Mouse (Mus musculus) myocyte (in vitro differentiated cells): ENCODE results near the gene Mif4gd. TPM values are rescaled to one million over a fixed set of nuclear protein-coding genes. Genes with fewer than 3 reads are reported as not detected.

ENCODE experiments used
- H3K27me3 ChIP-seq: one replicate; pipeline ENCODE4 v1.6.1; 2011; ENCODE audit not compliant: control insufficient read depth, insufficient read depth, insufficient read length
- H3K36me3 ChIP-seq: one replicate; pipeline ENCODE4 v1.6.1; 2011; ENCODE audit not compliant: control insufficient read depth, insufficient read depth
- H3K4me2 ChIP-seq: one replicate; pipeline ENCODE4 v1.6.1; 2011; ENCODE audit warnings: low read depth, control low read depth
- H3K4me3 ChIP-seq: one replicate; pipeline ENCODE4 v1.5.1; 2011; ENCODE audit warnings: mild to moderate bottlenecking, control low read depth, moderate library complexity
- H3K79me2 ChIP-seq: one replicate; pipeline ENCODE4 v1.6.1; 2011; ENCODE audit not compliant: control insufficient read depth, insufficient read depth
- H3ac ChIP-seq: one replicate; pipeline ENCODE4 v1.6.1; 2011; ENCODE audit not compliant: control insufficient read depth, insufficient read length
- CEBPB ChIP-seq: IDR thresholded peaks from 2 replicates; pipeline ENCODE4 v1.6.1; 2011; ENCODE audit warnings: mild to moderate bottlenecking, moderate library complexity; ENCODE audit not compliant: poor library complexity, insufficient read depth, severe bottlenecking
- E2F4 ChIP-seq: IDR thresholded peaks from one replicate; pipeline ENCODE4 v1.6.1; 2011; ENCODE audit warnings: mild to moderate bottlenecking, control low read depth, moderate library complexity; ENCODE audit not compliant: insufficient read depth
- MAX ChIP-seq: IDR thresholded peaks from one replicate; pipeline ENCODE4 v1.6.1; 2011; ENCODE audit warnings: low read depth, mild to moderate bottlenecking, control low read depth
- MYOD1 ChIP-seq, 3 experiments: IDR thresholded peaks; one replicate each; pipeline ENCODE4 v1.6.1; 2011; ENCODE audit warnings: control low read depth in 2 of 3, low read depth in 2 of 3, mild to moderate bottlenecking in 2 of 3, moderate library complexity in 1 of 3; ENCODE audit not compliant: insufficient read length in 2 of 3, control insufficient read depth in 1 of 3
- MYOG ChIP-seq, 3 experiments: IDR thresholded peaks; one replicate each; pipeline ENCODE4 v1.6.1; 2011; ENCODE audit warnings: control low read depth in 2 of 3, low read depth in 2 of 3, mild to moderate bottlenecking in 2 of 3; ENCODE audit not compliant: insufficient read length in 2 of 3, control insufficient read depth in 1 of 3, insufficient read depth in 1 of 3
- POLR2A ChIP-seq: IDR thresholded peaks from one replicate; pipeline ENCODE4 v1.6.1; 2011; ENCODE audit warnings: low read depth, mild to moderate bottlenecking, control low read depth, moderate library complexity; ENCODE audit not compliant: insufficient read length
- POLR2AphosphoS2 ChIP-seq: IDR thresholded peaks from one replicate; pipeline ENCODE4 v1.6.1; 2011; ENCODE audit warnings: low read depth, control low read depth; ENCODE audit not compliant: insufficient read length
- REST ChIP-seq: IDR thresholded peaks from one replicate; pipeline ENCODE4 v1.6.1; 2011; ENCODE audit warnings: mild to moderate bottlenecking, control low read depth, moderate library complexity; ENCODE audit not compliant: insufficient read depth, insufficient read length
- SRF ChIP-seq: IDR thresholded peaks from one replicate; pipeline ENCODE4 v1.6.1; 2011; ENCODE audit warnings: low read depth; ENCODE audit not compliant: control insufficient read depth, insufficient read length
- TCF12 ChIP-seq: IDR thresholded peaks from one replicate; pipeline ENCODE4 v1.6.1; 2011; ENCODE audit warnings: mild to moderate bottlenecking, control low read depth; ENCODE audit not compliant: poor library complexity, insufficient read depth, severe bottlenecking
- TCF3 ChIP-seq: IDR thresholded peaks from one replicate; pipeline ENCODE4 v1.6.1; 2011; ENCODE audit warnings: low read depth, control low read depth; ENCODE audit not compliant: insufficient read length
- USF1 ChIP-seq: IDR thresholded peaks from one replicate; pipeline ENCODE4 v1.6.1; 2011; ENCODE audit warnings: low read depth, mild to moderate bottlenecking, control low read depth, moderate library complexity
- polyA plus RNA-seq: library from polyadenylated mRNA; unstranded; fragments of >200 nt; fragmentation: generic; extraction: Trizol; gene quantifications from one replicate; pipeline ENCODE4 v1.2.1, GENCODE M21; 2012; ENCODE audit warnings: missing spikeins

Mif4gd gene
- polyA plus RNA-seq, 1 experiment, result 17.5 TPM

DNA sequence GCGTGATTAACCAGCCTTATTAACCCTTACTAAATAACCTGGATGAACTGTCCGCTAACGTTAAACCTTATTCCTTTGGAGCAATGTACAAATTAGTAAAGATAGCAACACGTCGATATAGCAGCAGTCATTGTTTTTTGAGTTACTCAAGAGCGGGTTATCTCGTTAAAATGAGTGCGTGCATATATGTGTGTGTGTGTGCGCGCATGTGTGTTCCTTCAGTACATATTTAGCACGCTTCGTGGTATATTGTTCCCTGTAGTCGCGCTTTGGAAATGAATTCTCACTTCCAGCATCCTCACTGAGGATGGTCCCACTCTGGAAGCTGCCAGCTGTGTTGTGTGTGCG, 9.7 kb downstream of the Mif4gd start:
- Histone ChIP-seq H3K4me2 (peak overlapping the region; percentile 89), H3K36me3 (peaks cover 18% of the 10 kb centered on the region), H3K27me3 (no peaks in the 10 kb centered on the region), H3K4me3 (peak overlapping the region; percentile 96), H3ac (peak overlapping the region; percentile 82), H3K79me2 (peaks cover 62% of the 10 kb centered on the region)
- no peak for TF ChIP-seq REST

DNA sequence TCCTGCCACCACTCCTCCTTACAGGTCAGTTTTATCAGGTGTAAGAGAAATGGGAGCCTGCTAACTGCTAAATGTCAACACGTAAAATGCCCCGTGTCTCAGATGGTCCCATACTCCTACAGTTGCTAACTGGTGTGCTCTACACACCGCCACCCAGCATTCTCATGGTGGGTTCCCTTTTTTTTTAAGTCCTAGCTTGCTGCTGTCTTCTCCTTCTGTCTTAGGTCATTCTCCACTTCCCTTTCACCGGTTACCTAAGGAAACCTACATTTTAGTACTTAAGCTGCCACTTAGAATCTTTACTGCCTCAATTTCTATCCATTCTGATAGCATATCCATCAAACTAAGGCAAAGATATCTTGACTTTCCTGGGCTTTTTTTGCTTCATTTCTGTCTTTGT, 11.6 kb downstream of the Mif4gd start:
- H3K27me3 ChIP-seq, result no peaks in the 10 kb centered on the region
- H3ac ChIP-seq, result no peak overlapping the region
- H3K4me2 ChIP-seq, result no peak overlapping the region
- H3K4me3 ChIP-seq, result no peak overlapping the region
- peaks cover 8% of the 10 kb centered on the region for H3K36me3 ChIP-seq
- no peak for TF ChIP-seq E2F4
- no peak for TF ChIP-seq MYOG (IDR thresholded peaks at IDR 0.05; ENCODE audit: control insufficient read depth in 1 of 3, insufficient read depth in 1 of 3, insufficient read length in 2 of 3, low read depth in 2 of 3)
- TF ChIP-seq MAX, result no peak
- no peak for TF ChIP-seq POLR2A
- no peak for TF ChIP-seq USF1
- no peak for TF ChIP-seq CEBPB
- no peak for TF ChIP-seq TCF12
- no peak for TF ChIP-seq TCF3
- no peak for TF ChIP-seq POLR2AphosphoS2
- TF ChIP-seq REST, result no peak
- H3K79me2 ChIP-seq, result peaks cover 77% of the 10 kb centered on the region

DNA sequence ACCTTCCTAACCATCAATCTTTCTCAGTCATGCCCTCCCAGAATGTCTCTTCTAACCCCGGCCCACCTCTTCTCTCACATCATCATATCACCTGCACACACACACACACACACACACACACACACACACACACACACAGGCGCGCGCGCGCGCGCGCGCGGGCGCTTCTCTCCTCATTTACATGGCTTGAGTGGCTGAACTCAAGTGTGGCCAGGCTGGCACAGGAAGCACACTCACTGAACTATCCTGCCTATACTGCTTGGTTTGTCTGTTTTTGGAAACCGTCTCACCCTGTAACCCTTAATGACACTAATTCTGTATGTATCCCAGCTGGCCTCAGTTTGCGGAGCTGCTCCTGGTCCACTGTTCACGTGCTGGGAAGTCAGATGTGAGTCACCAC, 12.0 kb downstream of the Mif4gd start:
- H3ac ChIP-seq, result no peak overlapping the region
- H3K79me2 ChIP-seq, result peaks cover 81% of the 10 kb centered on the region
- TF ChIP-seq REST (no peak), POLR2A (no peak), E2F4 (no peak), TCF12 (no peak), POLR2AphosphoS2 (no peak), TCF3 (no peak), CEBPB (no peak), MYOD1 (IDR thresholded peaks at IDR 0.05; ENCODE audit: control insufficient read depth in 1 of 3, insufficient read length in 2 of 3, low read depth in 2 of 3) (no peak), MAX (no peak), MYOG (IDR thresholded peaks at IDR 0.05; ENCODE audit: control insufficient read depth in 1 of 3, insufficient read depth in 1 of 3, insufficient read length in 2 of 3, low read depth in 2 of 3) (no peak), USF1 (no peak), SRF (no peak)
- peaks cover 8% of the 10 kb centered on the region for H3K36me3 ChIP-seq
- H3K27me3 ChIP-seq, result no peaks in the 10 kb centered on the region
- no peak overlapping the region for H3K4me3 ChIP-seq
- no peak overlapping the region for H3K4me2 ChIP-seq

DNA sequence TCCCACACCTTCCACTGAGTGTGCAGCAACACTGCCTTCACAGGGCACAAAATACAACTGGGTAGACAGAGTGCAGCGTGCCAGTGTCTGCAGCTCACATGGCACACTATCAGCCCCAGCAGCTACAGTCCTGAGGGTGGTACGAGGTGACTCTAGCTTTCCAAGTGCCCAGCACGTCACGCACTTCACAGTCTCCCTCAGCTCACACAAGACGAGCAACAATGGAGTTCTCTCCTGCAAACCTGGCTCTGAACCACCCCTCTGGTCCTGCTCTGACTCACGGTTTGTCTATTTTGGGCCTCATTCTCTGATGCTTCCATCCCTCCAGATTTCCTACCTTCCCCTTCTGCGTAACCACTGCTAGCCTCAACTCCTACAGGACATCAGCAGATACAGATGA, 13.0 kb downstream of the Mif4gd start:
- Histone ChIP-seq H3K79me2 (peaks cover 72% of the 10 kb centered on the region), H3K27me3 (no peaks in the 10 kb centered on the region), H3K4me3 (no peak overlapping the region), H3K36me3 (peaks cover 8% of the 10 kb centered on the region), H3K4me2 (no peak overlapping the region), H3ac (no peak overlapping the region)
- TF ChIP-seq MYOG (IDR thresholded peaks at IDR 0.05; ENCODE audit: control insufficient read depth in 1 of 3, insufficient read depth in 1 of 3, insufficient read length in 2 of 3, low read depth in 2 of 3), result no peak
- no peak for TF ChIP-seq USF1
- peak; percentile 13 for TF ChIP-seq POLR2A
- TF ChIP-seq CEBPB, result no peak
- TF ChIP-seq MAX, result no peak
- no peak for TF ChIP-seq MYOD1 (IDR thresholded peaks at IDR 0.05; ENCODE audit: control insufficient read depth in 1 of 3, insufficient read length in 2 of 3, low read depth in 2 of 3)
- TF ChIP-seq POLR2AphosphoS2, result peak; percentile 41
- TF ChIP-seq SRF, result no peak
- TF ChIP-seq TCF3, result no peak

DNA sequence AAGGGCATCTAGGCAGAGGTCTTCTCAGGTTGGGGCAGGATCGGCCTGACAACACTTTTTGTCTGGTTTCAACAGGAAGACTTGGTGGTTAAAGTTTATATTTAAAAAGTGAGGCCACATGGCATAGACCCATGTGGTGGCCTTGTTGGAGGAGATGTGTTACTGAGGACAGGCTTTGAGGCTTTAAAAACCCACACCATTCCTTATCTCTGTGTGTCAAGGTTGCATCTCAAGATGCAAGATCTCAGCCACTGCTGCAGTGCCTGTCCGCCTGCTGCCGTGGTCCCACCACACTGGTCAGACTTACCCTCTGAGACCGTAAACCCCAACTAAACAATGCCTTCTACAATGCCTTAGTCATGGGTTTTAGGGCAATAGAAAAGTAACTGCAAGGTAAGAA, 14.5 kb downstream of the Mif4gd start:
- TF ChIP-seq CEBPB, result no peak
- no peak for TF ChIP-seq POLR2AphosphoS2
- no peak for TF ChIP-seq E2F4
- no peak for TF ChIP-seq USF1
- no peak for TF ChIP-seq MYOD1 (IDR thresholded peaks at IDR 0.05; ENCODE audit: control insufficient read depth in 1 of 3, insufficient read length in 2 of 3, low read depth in 2 of 3)
- no peak for TF ChIP-seq TCF12
- no peak for TF ChIP-seq TCF3
- TF ChIP-seq REST, result no peak
- no peak for TF ChIP-seq MAX
- no peak for TF ChIP-seq MYOG (IDR thresholded peaks at IDR 0.05; ENCODE audit: control insufficient read depth in 1 of 3, insufficient read depth in 1 of 3, insufficient read length in 2 of 3, low read depth in 2 of 3)
- TF ChIP-seq POLR2A, result no peak
- TF ChIP-seq SRF, result no peak
- Histone ChIP-seq H3K27me3 (no peaks in the 10 kb centered on the region), H3K79me2 (peaks cover 63% of the 10 kb centered on the region), H3K36me3 (peaks cover 12% of the 10 kb centered on the region), H3ac (no peak overlapping the region), H3K4me3 (no peak overlapping the region), H3K4me2 (no peak overlapping the region)
